Mouse (Mus musculus) cerebellum, adult 11-12 months (tissue): ENCODE measurements around the gene Tex38.

Experiments
- DNase-seq: peaks from one replicate; pipeline ENCODE4 v3.0.0; 2022

The Tex38 gene

GRCm38 (mm10) chr4:115780918-115781317 lies at the start of gene Tex38:
Gene Tex38 (minus strand): TSS chr4:115781018.
- DNase-seq, result no peak

GRCm38 (mm10) chr4:115830491-115830890 lies 49.7 kb upstream of the Tex38 start:
- no peak for DNase-seq

DNA sequence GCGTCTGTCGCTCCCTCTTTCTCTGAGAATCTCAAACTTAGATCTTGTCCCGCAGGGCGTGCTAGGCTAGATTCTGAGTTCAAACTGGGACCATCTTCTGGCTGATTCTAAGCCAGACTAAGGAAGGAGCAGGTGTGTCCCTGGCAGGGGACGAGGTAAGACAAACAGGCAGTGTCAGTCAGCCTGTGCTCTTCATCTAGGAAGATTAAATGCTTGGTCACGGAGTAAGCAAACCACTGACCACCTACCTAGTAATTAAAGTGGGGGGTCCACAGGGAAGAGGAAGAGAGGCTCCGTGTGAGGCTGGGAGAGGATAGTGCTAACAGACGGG lies 47.7 kb upstream of the Tex38 start:
- no peak for DNase-seq

- DNase-seq, result peak; percentile 62
Observed at GRCm38 (mm10) chr4:115827888-115828571, 47.2 kb upstream of the Tex38 start, which contains the start of gene Mob3c. Gene Mob3c (plus strand): TSS chr4:115828092.

DNA sequence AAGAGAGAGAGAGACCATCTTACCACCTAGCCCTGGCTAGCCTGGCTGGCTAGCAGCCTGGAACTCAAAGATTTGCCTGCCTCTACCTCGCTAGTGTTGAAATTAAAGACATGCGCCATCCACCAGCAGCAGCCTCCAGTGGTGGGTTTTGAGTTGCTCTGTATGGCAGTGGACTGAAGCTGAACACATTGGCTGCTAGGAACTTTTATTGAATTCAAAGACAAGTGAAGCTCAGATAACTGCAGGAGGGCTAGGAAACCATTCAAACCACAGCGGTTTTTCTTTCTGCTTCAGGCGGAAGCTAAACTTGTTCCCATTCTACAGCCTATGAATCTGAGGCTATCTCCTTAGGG lies 46.7 kb upstream of the Tex38 start:
- DNase-seq, result no peak

GRCm38 (mm10) chr4:115827066-115827465 lies 46.2 kb upstream of the Tex38 start:
- DNase-seq, result no peak

- DNase-seq, result no peak
Observed at GRCm38 (mm10) chr4:115825271-115825670, 44.5 kb upstream of the Tex38 start.

DNA sequence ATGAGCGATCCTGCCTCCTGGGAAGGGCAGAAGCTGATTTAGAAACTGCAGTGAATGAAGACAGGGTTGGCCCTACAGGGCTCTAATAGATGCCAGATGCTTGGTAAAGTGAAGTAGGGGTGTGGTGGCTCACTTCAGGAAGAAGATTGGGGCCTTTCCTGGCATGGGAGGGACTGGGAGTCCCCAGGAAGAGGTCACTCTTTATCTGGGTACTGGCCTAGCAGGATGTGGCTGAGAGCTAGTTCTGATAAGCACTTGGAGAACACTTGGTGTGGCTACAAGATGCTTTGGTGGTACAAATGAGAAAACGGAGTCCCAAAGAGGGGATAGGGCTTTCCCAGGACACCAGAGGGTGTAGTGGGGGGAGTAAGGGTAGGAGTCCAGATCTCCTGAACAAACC lies 43.4 kb upstream of the Tex38 start:
- DNase-seq, result no peak

DNA sequence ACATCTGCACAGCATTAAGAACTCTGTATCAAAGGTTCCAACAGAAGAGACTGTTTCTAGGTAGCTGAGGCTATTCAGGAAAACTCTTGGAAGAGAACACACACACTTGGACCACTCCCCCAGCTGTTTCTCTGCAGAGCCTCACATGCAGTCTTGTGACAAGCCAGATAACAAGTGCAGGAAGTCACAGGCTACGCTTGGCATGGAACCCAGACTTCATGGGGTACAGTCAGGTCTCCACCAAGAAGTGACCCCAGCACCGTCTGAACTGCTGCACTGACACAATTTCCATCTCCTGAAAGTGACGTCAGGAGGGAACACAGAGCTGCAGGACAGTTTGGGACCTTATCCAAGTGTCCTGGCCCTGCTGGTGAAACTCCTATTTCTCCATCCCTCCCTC lies 41.1 kb upstream of the Tex38 start:
- DNase-seq, result no peak

DNA sequence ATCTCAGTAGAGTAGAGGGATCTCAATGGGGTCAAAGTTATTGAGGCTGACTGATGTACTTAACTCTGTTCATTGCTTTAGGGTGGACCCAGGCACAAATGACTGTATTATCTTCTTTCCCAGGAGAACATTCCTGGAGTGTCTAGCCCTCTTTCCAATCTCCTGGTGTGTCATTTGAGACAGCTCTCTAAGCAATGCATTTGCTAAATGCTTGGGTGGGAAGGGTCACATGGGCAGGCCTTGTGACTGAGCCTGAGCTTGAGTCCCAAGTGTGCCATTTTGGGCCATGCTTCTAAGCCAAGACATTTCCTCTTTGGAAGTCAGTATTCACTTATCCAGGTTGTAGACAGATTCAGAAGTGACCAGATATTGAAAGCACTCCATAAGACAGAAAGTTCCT lies 40.6 kb upstream of the Tex38 start:
- DNase-seq, result no peak

GRCm38 (mm10) chr4:115820944-115821343 lies 40.1 kb upstream of the Tex38 start:
- DNase-seq, result no peak

- no peak for DNase-seq
Observed at GRCm38 (mm10) chr4:115820199-115820598, 39.4 kb upstream of the Tex38 start.

DNA sequence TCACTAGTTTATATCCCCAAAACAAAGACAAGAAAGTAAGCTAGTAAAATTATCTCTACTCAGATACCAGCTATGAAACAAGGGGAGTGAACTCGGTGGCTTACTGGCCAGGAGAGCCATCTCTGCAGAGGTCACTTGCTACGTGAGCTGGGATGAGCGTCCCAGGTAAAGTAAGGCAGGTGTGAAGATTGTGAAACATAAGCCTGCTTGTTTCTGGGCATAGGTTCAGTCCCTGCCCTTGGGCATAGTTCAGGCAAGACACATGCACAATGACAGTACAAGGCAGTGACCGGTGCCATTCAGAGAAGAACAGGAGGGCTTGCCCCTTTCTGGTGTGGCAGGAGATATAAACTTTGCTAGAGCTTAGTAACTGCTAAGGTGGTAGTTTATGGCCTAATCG lies 34.8 kb upstream of the Tex38 start:
- DNase-seq, result no peak

- DNase-seq, result no peak
Observed at GRCm38 (mm10) chr4:115812326-115812725, 31.5 kb upstream of the Tex38 start.

DNA sequence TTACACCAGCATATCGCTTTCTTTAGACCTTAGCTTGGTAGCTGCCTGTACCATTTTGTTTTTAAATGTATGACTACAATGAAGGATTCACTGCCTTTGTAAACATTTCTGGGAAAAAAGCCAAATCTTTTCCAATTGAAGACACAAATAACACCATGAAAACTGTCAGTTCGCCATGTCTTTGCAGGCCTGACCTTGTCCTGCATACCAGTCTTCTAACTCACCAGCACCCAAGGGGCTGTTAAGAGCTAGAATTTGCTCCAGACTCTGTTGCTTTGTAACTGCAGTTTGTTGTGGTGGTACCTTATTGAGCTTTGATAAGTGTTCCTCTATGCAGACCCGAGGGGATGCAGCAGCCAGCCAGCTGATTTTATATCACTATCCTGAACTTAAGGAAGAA lies 19.2 kb upstream of the Tex38 start:
- no peak for DNase-seq

- DNase-seq, result no peak
Observed at GRCm38 (mm10) chr4:115795360-115795759, 14.5 kb upstream of the Tex38 start.

- no peak for DNase-seq
Observed at GRCm38 (mm10) chr4:115790864-115791263, 10.0 kb upstream of the Tex38 start.

DNA sequence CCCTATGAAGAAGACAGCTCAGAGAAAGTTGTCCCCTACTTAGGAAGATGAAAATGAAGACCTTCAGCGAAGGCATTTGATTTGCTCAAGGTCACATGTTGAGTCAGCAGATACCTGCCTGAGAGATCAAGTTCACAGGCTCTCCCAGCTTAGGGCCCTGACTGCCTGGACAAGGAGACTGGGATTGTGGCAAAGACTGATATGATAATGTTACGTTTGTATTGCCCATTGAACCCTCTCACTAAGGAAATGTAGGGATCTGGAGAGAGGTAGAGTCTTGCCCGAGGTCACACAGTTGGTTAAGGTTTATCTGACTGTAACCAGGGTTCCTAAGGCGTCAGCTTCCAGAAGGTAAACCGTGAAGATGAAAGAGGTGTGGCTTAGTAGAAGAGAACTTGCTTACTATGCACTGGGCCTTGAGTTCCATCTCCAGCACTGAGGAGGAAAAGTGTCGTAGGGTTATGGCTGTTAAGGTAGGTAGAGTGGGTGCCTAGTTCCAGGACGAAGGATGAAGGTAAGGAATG lies 4.8 kb upstream of the Tex38 start:
- DNase-seq, result no peak

DNA sequence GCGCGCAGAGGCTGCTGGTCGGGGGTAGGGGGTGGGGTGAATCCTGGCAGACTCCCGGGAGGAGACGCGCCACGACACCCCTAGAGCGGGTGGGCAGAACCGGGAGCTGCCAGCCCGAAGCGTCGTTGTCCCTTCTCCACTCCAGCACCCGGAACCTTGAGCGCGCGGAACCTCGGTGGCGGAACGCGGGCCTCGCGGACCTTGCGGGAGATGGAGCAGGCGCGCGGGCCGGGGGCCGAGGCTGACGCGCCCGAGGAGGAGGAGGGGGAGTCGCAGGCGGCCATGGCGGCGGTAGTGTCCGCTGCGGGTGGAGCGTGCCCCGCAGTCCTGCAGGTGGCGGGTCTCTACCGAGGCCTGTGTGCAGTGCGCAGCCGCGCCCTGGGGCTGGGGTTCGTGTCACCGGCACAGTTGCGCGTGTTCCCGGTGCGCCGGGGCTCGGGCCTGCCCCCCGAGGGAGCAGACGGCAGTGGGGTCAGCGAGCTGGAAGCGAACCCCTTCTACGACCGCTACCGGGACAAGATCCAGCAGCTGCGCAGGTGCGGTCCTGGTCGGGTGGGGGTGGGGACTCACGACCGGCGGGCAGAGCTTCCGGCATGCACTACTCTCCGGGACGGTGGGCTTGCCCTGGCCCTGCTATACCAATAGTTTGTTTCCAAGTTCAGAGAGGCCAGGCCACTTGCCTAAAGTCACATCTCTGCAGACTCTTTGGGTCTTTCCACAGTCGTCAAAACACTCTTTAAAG lies 4.1 kb upstream of the Tex38 start, which contains the start of gene Atpaf1:
Gene Atpaf1, plus strand, starts transcription at position 44 of the 742 bp plus-strand sequence.
- DNase-seq, result peak; percentile 79

DNA sequence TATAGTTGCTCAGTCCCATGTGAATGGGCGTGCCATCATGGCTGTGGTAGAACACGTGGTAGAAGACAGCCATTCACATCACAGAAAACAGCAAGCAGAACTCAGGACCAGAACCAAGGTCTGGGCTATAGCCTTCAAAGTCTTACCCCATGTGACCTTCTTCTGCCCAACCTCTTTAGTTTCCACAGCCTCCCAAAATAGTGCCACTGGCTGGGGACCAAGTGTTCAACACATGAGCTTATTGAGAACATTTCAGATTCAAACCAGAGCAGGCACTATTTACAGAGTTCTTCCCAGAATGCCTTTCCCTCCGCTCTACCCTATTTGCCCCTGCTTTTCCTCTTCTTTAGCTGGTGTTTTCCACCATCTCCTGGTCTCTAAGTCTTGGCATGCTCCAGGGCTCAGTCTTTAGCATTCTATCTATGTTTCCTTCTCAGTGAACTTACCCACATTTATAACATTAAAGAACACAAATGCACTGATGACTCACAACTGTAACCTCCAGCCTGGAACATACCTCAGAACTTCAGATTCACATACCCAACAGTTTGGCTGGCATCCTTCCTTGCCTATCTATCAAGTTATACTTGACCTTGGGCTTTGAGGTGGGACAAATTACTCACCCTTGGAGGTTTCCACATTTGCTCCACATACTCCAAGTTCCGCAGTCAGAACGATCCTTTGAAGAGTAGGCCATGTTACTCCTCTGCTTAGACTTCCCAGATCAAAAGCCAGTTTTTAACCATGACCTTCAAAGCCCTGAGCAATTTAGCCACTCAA lies 1.4 kb upstream of the Tex38 start:
- DNase-seq, result no peak

DNA sequence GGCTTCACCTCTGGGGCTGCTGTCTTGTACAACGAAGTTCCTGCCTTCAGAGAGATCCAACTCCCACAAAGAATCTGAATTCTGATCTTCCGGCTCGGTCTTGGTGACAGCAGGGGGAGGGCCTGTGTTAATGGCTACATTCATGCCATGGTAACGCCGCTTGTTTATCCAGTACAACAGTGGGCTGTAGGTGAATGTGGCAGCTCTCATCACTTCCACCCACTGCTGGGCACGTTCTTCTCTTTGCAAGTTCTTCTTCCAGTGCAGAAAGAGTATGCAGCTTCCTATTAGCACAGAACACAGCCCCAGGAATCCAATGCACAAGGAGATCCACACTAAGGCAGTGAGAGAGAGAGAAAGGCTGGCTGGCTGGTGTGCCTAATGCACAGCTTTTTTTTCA lies 549 bp downstream of the Tex38 start:
- DNase-seq, result no peak

- DNase-seq, result no peak
Observed at GRCm38 (mm10) chr4:115777627-115778026, 3.2 kb downstream of the Tex38 start.

DNA sequence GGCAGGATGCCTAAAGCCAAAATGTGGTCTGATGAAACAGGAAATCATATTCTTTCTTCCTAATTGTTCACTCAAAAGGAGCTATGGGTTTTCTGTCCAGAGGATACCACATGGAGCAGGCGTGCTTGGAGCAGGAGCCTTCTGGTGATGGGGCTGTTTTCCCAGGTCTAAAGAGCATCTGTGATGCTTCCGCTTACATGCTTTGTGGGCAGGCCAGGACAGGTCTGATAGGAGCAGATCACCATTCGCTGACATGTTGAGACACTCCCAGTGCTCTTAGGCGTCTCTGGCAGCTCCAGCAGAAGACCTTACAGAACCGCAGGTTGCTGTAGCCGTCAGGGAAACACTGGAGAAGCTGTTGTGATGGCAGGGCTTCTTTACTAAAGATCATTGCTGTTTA lies 5.8 kb downstream of the Tex38 start:
- DNase-seq, result no peak
